Mouse (Mus musculus) intestine, embryonic 14.5 days (tissue): ENCODE results near the gene Zfp593. TPM values are rescaled to one million over a fixed set of nuclear protein-coding genes. Genes with fewer than 3 reads are reported as not detected.
"Not testable (repeated sequence)": the region's sequence is repeated elsewhere in the genome, so short reads cannot be mapped to it uniquely, and the experiment has no call there.

Source experiments
- ATAC-seq: fragments of 200-750 bp; cut with Nextera tagmentation; replicated peaks from 2 replicates; pipeline ENCODE4 v1.8.0; 2017; ENCODE audit warnings: low read depth, moderate number of reproducible peaks, moderate TSS enrichment, moderate library complexity; ENCODE audit not compliant: low FRiP score, low TSS enrichment
- DNase-seq: peaks from one replicate; pipeline ENCODE4 v3.0.0-alpha.2; 2018; ENCODE audit warnings: low spot score
- H3K27ac ChIP-seq: fragments of 300-500 bp; sonication (generic); 2 replicates; pipeline ENCODE4 v1.5.1; 2014; ENCODE audit warnings: low read depth, mild to moderate bottlenecking, control low read depth
- H3K27me3 ChIP-seq: fragments of 300-500 bp; sonication (generic); replicated peaks from 2 replicates; pipeline ENCODE4 v1.6.1; 2014; ENCODE audit warnings: low read length, control low read depth; ENCODE audit not compliant: control insufficient read depth, insufficient read depth
- H3K36me3 ChIP-seq: fragments of 300-500 bp; sonication (generic); 2 replicates; pipeline ENCODE4 v1.6.1; 2014; ENCODE audit warnings: low read length, control low read depth; ENCODE audit not compliant: control insufficient read depth, insufficient read depth
- H3K4me1 ChIP-seq: fragments of 300-500 bp; sonication (generic); replicated peaks from 2 replicates; pipeline ENCODE4 v1.6.1; 2014; ENCODE audit warnings: low read length, control low read depth, mixed read lengths; ENCODE audit not compliant: control insufficient read depth, insufficient read depth
- H3K4me2 ChIP-seq: fragments of 300-500 bp; sonication (generic); 2 replicates; pipeline ENCODE4 v1.6.1; 2014; ENCODE audit warnings: low read length
- H3K4me3 ChIP-seq: fragments of 300-500 bp; sonication (generic); 2 replicates; pipeline ENCODE4 v1.5.1; 2014; ENCODE audit warnings: low read depth, low read length, control low read depth, mixed read lengths
- H3K9ac ChIP-seq: fragments of 300-500 bp; sonication (generic); 2 replicates; pipeline ENCODE4 v1.6.1; 2014; ENCODE audit warnings: mild to moderate bottlenecking, low read length
- H3K9me3 ChIP-seq: fragments of 300-500 bp; sonication (generic); 2 replicates; pipeline ENCODE4 v1.6.1; 2016; ENCODE audit warnings: low read length, control low read depth; ENCODE audit not compliant: control insufficient read depth
- WGBS: fragments of 180-500 bp; shearing (Covaris S2); extraction: QIAGEN DNeasy Blood & Tissue Kit; methylation state at CpG from one replicate; pipeline ENCODE4 v1.1.7; 2014; 5-methylcytosine and 5-hydroxymethylcytosine counted together
- polyA plus RNA-seq: library from polyadenylated mRNA; unstranded; fragments of >200 nt; fragmentation: Nextera tagmentation; extraction: Ambion mirVana; gene quantifications from 2 replicates; pipeline ENCODE4 v1.2.1, GENCODE M21; 2014

Gene Zfp593
- polyA plus RNA-seq, 1 experiment from 2014 or later, result 20.7 TPM

DNA sequence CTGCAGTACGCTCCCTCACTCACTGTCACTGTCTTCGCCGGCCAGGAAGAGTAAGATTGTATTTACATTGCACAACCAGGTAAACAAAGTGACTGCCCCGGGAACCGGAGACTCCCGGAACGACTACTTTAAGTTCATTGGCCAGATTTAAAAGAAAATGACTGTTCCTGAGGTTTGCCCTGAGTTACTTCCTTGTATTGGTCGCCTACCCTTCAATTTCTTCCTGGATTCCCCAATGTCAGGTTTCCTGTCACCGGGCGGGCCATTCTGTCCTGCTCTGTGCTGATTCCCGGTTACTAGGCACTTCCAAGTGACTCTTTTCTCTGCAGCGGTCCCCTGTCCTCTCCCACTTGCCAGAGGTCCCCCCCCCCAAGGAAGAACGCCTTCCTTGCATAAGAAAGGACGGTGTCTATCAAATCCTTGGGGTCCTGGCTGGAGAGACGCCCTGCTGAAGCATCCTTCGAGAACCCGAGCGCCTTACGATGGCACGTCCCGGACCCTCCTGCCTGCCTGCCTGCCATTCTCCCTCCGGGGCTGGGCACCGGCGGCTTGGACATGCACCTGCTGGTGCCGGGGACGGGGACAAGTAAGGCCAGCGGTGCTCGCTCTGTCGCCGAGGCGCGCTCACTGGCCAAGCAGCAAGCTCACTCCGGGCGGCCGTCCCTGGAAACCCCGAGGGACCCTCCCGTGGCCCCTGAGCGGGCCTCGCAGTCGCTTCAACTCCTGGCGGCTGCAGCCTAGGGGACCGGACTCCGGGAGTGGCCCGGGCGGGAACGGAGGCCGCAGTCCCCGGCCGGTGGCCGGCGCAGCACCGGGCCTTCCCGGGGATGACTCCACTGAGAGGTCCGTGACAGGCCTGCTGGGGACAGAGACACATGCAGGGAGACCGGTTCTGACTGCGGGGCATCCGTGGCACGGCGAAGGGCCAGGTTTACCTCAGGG lies 41.1 kb upstream of the Zfp593 start:
- Histone ChIP-seq H3K4me1 (peaks cover 23% of the 10 kb centered on the region), H3K36me3 (peaks cover 32% of the 10 kb centered on the region), H3K4me2 (peak overlapping the region; percentile 89), H3K27me3 (no peaks in the 10 kb centered on the region), H3K27ac (peak overlapping the region; percentile 99), H3K4me3 (peak overlapping the region; percentile 97), H3K9me3 (no peaks in the 10 kb centered on the region), H3K9ac (peak overlapping the region; percentile 91)
- WGBS, result 1% methylated on average over 59 of the region's 59 CpGs
- ATAC-seq, result peak; percentile 67
- no peak for DNase-seq

DNA sequence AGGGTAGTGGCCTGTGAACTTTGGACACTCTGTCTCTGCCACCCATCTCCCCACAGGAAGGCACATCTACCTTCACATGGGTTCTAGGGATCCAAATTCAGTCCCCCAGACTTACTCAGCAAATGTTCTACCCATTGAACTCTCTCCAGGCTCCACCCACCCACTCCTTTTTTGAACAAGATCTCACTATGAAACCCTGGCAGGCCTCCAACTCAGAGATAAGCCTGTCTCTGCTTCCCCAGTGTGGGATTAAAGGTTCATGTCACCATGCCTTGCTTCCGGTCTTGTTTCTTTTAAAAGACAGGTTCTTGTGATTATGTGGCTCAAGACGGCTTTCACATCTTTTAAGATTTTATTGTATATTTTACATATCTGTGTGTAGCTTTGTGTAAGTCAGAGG lies 39.5 kb upstream of the Zfp593 start:
- WGBS, result 87% methylated on average over 2 of the region's 2 CpGs
- Histone ChIP-seq H3K4me3 (no peak overlapping the region), H3K4me2 (no peak overlapping the region)

DNA sequence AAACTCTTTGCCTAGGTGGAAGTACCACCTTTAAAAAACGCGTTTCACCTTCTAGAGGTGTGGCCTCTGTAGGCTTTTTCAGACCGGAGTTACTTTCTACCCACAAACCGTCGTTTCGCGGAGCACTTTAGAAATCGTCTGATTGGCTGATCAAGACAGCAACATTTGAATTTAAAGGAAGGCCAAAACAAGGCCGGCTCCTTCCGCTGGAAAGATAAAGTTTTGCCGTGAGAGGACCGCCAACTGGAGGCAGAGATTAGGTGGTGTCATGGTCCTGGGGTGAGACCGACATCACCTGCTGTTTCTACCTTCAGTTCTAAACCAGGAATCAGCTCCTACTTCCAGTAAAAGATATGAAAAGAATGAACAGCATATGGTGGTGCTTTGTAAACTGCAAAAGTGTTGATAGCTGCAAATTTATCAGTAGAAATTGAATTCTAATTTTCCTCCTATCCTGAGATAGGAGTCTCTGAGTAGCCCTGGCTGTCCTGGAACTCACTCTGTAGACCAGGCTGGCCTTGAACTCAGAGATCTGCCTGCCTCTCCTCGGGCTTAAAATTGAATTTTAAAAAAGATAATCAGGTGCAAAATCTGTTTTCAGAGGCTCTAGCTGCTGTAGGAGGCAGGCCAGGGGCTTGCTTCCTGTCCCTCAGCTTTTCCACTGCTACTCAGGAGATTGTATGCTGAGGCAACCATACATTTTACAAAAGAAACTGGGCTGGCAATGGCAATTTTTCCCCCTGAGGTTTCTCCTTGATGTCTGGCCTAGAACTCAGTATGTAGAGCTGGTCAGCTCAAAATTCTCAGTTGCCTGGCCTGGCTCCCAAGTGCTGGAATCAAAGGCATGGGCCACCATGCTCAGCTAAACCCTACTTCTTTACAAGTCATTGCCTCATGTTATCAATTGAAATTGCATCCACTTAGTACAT lies 28.3 kb upstream of the Zfp593 start:
- H3K9me3 ChIP-seq, result no peaks in the 10 kb centered on the region
- peak overlapping the region; percentile 39 for H3K4me2 ChIP-seq
- ATAC-seq (no peak), DNase-seq (peak; percentile 58)
- H3K36me3 ChIP-seq, result peaks cover 29% of the 10 kb centered on the region
- peak overlapping the region; percentile 27 for H3K4me3 ChIP-seq
- H3K27me3 ChIP-seq, result no peaks in the 10 kb centered on the region
- 0 out of 2 replicates have a peak, but pooled peaks cover 3% of the 10 kb centered on the region for H3K4me1 ChIP-seq
- H3K27ac ChIP-seq, result peak overlapping the region; percentile 22; the same call in 1 of the 2 replicates
- 4% methylated on average over 14 of the region's 14 CpGs for WGBS
- 0 out of 2 replicates have a peak overlapping the region, but pooled peaks have one; percentile 20 for H3K9ac ChIP-seq

More for the DNA sequence above, 39.5 kb upstream of the Zfp593 start:
- Histone ChIP-seq H3K9me3 (no peaks in the 10 kb centered on the region), H3K27me3 (no peaks in the 10 kb centered on the region), H3K9ac (no peak overlapping the region), H3K4me1 (peaks cover 23% of the 10 kb centered on the region), H3K36me3 (peaks cover 48% of the 10 kb centered on the region), H3K27ac (no peak overlapping the region)
- ATAC-seq (no peak), DNase-seq (no peak)

DNA sequence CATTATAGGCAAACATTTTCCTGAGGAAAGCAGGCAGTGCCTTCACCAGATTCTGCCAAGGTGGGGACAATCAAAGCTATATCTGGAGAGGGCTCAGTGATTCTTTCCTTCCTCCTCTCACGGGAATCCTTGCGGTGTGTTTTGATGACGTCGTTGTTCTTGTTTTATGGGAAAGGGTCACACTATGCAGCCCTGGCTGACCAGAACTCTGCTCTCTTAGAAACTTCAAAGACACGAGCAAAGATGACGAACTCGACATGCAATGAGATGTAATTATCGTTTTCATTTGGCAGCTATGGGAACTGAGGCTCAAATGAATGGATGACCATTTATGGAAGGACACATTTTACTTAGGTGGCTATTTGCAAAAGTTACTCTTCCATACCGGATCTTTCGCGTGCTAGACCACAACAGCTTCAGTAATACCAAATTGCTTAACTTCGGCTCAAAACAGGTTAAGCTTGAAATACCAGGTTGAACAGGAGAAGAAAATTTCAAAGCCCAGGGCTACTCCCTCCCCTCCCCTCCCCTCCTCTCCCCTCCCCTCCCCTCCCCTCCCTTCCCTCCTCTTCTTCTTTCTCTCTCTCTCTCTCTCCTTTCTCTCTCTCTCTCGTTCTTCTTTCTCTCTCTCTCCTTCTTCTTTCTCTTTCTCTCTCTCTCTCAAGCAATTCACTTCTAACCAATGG lies 27.5 kb upstream of the Zfp593 start:
- WGBS, result 20% methylated on average over 13 of the region's 13 CpGs
- H3K9me3 ChIP-seq, result no peaks in the 10 kb centered on the region
- 0 out of 2 replicates have a peak, but pooled peaks cover 3% of the 10 kb centered on the region for H3K4me1 ChIP-seq
- DNase-seq, result peak; percentile 56
- no peak; the same call in 1 of the 2 replicates for ATAC-seq
- peak overlapping the region; percentile 39 for H3K4me2 ChIP-seq
- H3K27ac ChIP-seq, result 0 out of 2 replicates have a peak overlapping the region, but pooled peaks have one; percentile 22
- 0 out of 2 replicates have a peak overlapping the region, but pooled peaks have one; percentile 20 for H3K9ac ChIP-seq
- no peaks in the 10 kb centered on the region for H3K27me3 ChIP-seq
- peaks cover 21% of the 10 kb centered on the region for H3K36me3 ChIP-seq
- H3K4me3 ChIP-seq, result peak overlapping the region; percentile 27

DNA sequence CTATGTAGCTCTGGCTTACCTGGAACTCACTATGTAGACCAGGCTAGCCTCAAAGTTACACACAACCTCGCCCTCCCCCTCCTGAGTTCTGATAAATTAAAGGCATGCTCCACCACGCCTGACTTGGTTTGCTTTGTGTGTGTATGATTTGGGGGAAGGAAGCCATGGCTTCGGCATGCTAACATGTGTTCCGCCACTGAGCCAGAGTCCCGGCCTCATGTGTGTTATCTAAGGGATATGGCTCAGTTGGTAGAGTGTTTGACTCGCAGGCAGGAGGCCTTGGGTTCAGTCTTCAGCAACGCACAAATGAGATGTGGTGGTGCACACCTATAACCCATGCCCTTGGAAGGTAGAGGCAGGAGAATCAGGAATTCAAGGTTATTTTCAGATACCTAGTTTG lies 26.6 kb upstream of the Zfp593 start:
- peaks cover 12% of the 10 kb centered on the region; the same call in 1 of the 2 replicates for H3K36me3 ChIP-seq
- ATAC-seq (no peak), DNase-seq (no peak)
- no peak overlapping the region for H3K9ac ChIP-seq
- H3K27ac ChIP-seq, result no peak overlapping the region
- no peaks in the 10 kb centered on the region for H3K27me3 ChIP-seq
- WGBS, result 91% methylated on average over 7 of the region's 7 CpGs
- H3K4me2 ChIP-seq, result no peak overlapping the region
- 0 out of 2 replicates have a peak, but pooled peaks cover 3% of the 10 kb centered on the region for H3K4me1 ChIP-seq
- no peak overlapping the region for H3K4me3 ChIP-seq
- no peaks in the 10 kb centered on the region for H3K9me3 ChIP-seq

DNA sequence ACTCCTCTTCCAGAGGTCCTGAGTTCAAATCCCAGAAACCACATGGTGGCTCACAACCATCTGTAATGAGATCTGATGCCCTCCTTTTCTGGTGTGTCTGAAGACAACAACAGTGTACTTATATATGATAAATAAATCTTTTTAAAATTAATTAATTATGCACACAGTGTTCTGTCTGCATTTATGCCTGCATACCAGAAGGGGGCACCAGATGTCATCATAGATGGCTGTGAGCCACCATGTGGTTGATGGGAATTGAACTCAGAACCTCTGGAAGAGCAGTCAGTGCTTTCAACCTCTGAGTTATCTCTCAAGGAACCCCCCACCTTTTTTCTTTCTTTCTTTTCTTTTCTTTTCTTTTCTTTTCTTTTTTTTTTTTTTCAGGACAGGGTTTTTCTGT lies 24.2 kb upstream of the Zfp593 start:
- not testable (repeated sequence) for ATAC-seq, H3K4me3 ChIP-seq, H3K36me3 ChIP-seq, H3K27ac ChIP-seq, H3K27me3 ChIP-seq, DNase-seq, H3K4me2 ChIP-seq, H3K4me1 ChIP-seq, H3K9me3 ChIP-seq, H3K9ac ChIP-seq

DNA sequence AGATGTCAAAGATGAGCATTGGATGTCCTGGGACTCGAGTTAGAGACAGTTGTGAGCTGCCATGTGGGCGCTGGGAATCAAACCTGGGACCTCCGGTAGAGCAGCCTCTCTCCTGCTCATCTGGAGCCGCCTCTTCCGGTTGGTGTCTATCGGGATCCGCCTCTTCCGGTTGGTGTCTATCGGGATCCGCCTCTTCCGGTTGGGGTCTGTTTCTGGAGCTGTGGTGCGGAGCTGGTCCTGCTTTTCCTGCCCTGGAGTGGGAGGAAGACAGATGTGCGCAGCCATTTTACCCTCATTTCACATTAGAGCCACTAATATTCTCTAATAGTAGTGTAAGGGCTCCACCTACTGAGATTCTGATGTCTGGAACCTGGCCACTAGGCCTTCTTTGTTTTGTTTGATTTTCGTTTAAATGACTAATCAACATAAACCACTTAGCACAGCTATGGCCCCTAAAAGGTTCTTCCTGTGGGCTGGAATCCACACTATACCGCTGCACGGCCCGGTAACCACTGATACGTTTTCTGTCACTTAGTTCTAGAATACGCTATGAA lies 22.8 kb upstream of the Zfp593 start:
- 79% methylated on average over 19 of the region's 19 CpGs for WGBS
- no peaks in the 10 kb centered on the region for H3K36me3 ChIP-seq
- ATAC-seq (no peak), DNase-seq (peak; percentile 50)
- H3K4me1 ChIP-seq, result 0 out of 2 replicates have a peak, but pooled peaks cover 3% of the 10 kb centered on the region
- no peaks in the 10 kb centered on the region for H3K9me3 ChIP-seq
- H3K9ac ChIP-seq, result no peak overlapping the region
- H3K27ac ChIP-seq, result no peak overlapping the region
- H3K4me2 ChIP-seq, result no peak overlapping the region
- no peaks in the 10 kb centered on the region for H3K27me3 ChIP-seq
- no peak overlapping the region for H3K4me3 ChIP-seq
